Mouse (Mus musculus) lung, postnatal 4 days (tissue): ENCODE measurements at regions not wholly inside any gene's neighbourhood (a gene's known extent, or its start where the extent isn't known, plus 50 kb on each side); places are given as distances from the start of the nearest gene placed in this dataset.

ENCODE experiments used
- DNase-seq, 2 experiments: peaks; one replicate each; pipeline ENCODE4 v3.0.0; 2021

DNA sequence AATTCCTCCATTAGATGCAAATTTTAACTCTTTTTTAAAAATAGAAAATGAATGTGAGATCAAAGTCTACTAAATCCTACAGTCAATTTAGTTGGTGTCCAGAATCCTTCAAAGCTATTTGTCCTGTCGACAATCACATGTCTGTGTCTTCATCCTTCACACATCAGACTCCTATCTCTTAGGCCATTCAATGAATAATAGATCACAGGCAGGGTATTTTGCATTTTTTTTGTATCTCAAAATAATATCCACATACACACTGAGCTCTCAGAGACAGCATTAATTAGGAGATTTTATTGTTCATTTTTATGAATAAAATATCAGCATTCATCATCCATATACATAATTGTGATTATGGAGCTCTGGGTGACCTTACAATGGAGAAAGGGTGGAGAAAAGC lies 427.2 kb downstream of the Hao1 start:
- no peak for DNase-seq

DNA sequence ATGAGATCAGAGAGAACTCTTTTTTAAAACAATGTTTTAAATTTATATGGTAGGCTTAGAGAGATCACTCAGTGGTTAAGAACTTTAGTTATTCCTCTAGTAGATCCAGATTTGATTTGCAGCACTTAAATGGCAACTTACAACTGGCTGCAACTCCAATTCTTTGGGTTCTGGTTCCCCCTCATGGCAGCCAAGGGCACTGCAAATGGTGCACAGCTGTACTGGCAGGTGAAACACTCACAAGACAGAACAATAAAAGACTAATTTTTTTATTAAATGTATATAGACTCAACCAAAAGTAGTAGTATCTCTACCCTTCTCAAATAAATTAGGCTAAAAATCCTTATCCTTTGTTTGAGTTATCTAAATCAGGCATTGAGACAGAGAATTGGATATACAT lies 446.9 kb downstream of the Hao1 start:
- no peak for DNase-seq

DNA sequence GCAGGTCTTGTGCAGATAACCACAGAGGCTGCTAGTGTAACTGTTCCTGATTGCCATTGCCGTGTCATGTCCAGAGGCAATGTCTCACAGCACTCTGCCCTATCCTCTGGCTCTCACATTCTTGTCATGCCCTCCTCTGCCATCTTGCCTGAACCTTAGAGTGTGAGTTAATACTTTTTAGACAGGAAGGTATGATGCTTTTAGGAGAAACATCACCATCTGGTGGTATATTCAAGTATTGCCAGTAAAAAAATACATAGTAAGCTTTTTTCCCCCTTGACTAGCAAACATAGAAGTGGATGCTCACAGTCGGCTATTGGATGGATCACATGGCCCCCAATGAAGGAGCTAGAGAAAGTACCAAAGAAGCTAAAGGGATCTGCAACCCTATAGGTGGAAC lies 465.8 kb downstream of the Hao1 start:
- no peak for DNase-seq

DNA sequence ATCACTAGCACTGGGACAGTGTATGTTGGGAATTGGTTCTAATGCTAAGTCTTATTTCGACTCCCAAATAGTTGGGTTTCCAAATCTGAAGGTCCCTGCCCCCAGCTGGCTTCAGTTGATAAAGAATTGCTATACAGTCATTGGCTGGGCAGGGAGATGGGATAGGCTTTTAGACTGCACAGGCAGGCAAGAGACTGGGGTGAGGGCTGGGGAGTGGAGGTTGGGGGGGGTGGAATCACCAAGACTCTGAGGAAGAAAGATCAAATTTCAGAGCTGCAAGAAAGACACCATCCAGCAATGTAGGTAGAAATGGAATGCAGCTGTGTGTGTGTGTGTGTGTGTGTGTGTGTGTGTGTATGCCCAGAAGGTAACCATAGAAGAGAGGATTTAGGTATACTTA lies 474.0 kb downstream of the Hao1 start:
- DNase-seq = no peak

DNA sequence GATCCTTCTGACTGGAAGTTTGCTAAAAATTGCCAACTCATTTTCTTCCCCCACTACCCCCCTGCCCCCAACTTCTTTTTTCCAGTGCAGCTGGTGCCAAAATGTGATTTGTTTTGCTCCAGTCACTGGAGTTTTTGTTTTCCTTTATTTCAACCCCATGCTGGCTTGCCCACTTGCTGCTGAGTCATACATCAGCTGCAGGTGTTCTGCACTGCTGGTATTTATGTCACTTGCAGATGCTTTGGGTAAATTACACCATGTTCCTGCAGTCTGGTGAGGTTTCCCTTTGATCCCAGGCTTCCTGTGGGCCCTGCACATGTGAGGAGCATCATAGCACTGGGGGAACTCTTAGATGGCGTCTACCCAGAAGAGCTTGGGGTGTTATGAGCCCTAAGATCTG lies 476.2 kb downstream of the Hao1 start:
- no peak for DNase-seq

DNA sequence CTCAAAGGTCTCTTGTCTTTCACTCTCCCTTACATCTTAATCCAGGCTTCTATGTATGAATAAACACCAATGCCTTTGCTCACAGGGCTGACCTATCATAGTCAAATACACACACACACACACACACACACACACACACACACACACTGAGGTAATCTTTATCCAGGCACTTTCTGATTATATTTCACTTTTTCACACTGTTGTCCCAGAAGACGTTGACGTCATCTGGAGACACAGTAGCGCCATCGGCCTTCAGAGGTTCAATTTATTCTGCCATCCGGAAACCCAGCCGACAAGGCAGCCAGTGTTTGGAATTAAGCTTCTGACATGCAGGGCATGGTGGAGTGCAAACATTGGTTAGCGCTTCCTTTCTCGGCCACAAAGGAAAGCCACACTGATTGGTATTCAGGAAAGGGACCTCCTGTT lies 486.2 kb downstream of the Hao1 start:
- DNase-seq = peak; percentile 22 to 39

DNA sequence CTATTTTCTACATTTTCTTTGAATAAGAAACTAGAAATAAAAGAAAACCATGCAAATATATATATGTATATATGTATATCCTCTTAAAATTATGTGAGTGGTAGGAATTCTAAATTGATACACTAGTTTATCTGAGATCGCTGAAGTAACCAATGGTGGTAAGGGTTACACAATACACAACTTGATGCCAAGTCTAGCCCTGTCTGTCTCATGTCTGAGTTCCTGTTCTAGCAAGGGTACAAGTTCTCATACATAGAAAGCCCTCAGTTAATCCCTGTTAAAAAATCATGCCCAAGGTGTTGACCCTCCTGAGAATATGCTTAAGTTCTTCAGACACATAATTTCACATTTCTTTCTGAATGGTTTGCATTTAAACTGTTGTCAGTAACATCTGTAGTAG lies 486.8 kb downstream of the Hao1 start:
- DNase-seq = no peak

- DNase-seq = no peak
These were observed 494.1 kb downstream of the Hao1 start for GRCm38 (mm10) chr2:134059916-134060618.

GRCm38 (mm10) chr2:134036359-134036874 lies 484.5 kb downstream of the Bmp2 start:
- DNase-seq = no peak

DNA sequence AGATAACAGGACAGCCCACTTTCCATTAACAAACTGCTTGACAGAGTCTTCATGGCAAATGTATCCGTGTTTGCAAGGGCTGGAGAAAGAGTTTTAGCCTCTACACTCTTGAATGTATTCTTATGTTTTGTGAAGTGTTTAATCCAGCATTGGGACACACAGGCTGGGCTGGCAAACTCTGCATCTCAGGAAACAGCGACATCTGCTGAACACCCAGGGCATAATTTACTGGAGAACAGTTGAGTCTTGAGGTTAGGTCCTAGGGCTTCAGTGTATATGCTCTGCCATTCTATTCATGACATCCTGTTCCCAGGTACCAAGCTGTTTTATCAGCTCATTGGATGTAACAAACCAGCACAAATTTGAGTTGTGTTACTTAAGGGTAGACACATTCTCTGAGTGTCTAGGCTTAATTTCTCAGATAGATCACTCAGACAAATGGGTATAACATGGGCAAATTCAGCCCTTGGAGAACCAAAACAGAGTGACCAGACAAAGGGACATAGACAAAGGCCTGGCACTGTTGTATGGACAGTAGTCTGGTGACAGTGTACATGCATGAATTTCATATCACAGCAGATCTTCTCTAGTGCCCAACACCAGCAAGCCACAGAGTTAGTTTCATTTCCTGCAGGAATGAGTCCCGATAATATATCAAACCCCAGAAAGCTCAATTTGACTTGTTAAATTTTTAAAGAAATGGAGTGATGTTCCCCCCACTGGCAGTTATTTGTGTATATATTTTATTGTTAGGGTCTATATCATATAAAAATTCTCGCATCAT lies 477.9 kb downstream of the Bmp2 start:
- DNase-seq = peak; percentile 36 to 57

DNA sequence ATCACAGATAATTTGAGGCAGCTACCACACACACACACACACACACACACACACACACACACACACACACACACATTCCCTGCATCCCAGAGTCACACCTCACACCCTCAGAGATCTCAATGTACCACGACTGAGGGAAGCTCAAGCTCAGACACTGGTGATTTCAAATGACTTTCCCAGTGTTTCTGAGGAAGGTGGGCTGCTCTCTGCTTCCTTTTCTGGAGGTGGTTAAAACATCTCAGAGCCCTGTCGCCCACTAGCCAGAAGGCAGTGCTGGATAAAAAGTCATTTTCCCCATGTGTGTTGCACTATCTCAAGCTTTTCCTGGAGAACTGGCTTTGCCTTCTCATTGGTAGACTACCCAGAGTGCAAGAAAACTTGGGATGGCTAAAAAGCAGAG lies 477.2 kb downstream of the Bmp2 start:
- DNase-seq = no peak

DNA sequence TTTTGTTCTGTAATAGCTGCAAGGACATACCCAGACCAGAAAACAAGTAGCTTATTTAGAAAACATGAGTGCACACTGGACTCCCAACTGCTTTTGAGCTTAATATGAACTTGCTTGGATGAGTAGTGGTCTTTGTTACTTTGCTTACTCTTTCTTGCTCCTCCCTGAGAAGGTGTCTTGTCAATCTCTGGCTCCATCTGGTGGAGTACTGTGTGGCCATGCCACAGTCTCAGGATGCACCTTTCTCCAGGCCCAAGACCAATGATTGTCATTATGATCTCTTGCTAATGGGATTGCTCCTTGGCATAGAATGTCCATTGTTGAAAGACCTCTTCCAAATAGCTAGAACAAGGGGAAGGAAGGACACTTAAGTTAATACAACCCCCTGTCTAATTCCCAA lies 465.1 kb downstream of the Bmp2 start:
- DNase-seq = peak; percentile 20 to 21

DNA sequence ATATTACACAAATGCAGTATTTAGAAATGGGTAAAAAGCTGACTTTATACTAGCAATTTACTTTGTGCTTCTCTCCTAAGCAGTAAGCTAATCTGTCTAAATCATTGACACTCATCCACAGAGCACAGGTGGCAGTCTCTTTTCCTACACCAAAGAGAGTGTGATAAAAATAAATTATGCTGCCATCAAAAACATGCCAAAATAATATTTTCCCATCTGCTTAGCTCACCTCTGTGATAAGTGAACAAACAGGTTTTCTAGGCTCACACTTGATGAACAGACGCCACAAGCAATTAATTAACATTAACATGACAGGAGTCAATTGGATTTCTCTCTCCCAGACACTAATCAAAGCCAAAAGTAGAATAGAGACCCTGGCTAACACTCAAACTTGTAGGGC lies 451.2 kb downstream of the Bmp2 start:
- DNase-seq = no peak

- no peak for DNase-seq
These were observed 442.8 kb downstream of the Bmp2 start for GRCm38 (mm10) chr2:133994742-133995141.

- peak in 1 of 2 experiments; percentile 21 for DNase-seq
These were observed 442.4 kb downstream of the Bmp2 start for GRCm38 (mm10) chr2:133994337-133994736.

DNA sequence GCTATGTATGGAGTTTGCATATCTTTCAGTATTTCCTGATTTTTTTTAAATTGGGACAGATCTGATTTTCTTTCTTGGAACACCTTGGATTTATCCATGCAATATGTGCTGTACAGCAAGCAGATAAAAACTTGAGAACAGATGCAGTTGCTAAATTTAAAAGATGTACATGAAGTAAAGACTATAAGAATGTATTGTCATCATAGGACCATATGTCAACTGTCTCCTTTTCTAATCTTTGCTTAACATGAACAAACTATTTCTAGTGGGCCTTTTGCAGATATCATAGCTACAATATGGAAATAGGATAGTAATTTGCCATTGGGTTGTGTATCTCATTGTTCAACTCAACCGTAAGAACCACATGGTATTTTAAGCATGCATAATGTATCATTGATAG lies 435.7 kb downstream of the Bmp2 start:
- no peak for DNase-seq
